Mouse (Mus musculus) hindbrain, embryonic 13.5 days (tissue): Measurements from ENCODE around the gene Cisd1. TPM values are rescaled to one million over a fixed set of nuclear protein-coding genes. Genes with fewer than 3 reads are reported as not detected.
A peak's percentile ranks its signal among the peaks of the same experiment; 100 is the strongest.

Experiments used
- ATAC-seq: fragments of 200-750 bp; cut with Nextera tagmentation; 2 replicates; pipeline ENCODE4 v1.8.0; 2017; ENCODE audit warnings: moderate TSS enrichment; ENCODE audit not compliant: low FRiP score
- H3K27ac ChIP-seq: fragments of 300-500 bp; sonication (generic); 2 replicates; pipeline ENCODE4 v1.5.1; 2015; ENCODE audit warnings: inconsistent platforms, mild to moderate bottlenecking, moderate library complexity
- H3K27me3 ChIP-seq: fragments of 300-500 bp; sonication (generic); 2 replicates; pipeline ENCODE4 v1.6.1; 2015; ENCODE audit warnings: mild to moderate bottlenecking, inconsistent platforms
- H3K36me3 ChIP-seq: fragments of 300-500 bp; sonication (generic); 2 replicates; pipeline ENCODE4 v1.6.1; 2015; ENCODE audit warnings: mild to moderate bottlenecking, inconsistent platforms
- H3K4me1 ChIP-seq: fragments of 300-500 bp; sonication (generic); replicated peaks from 2 replicates; pipeline ENCODE4 v1.6.1; 2015; ENCODE audit warnings: inconsistent platforms
- H3K4me2 ChIP-seq: fragments of 300-500 bp; sonication (generic); 2 replicates; pipeline ENCODE4 v1.6.1; 2015; ENCODE audit warnings: inconsistent platforms, mild to moderate bottlenecking, moderate library complexity
- H3K4me3 ChIP-seq: fragments of 300-500 bp; sonication (generic); 2 replicates; pipeline ENCODE4 v1.5.1; 2015; ENCODE audit warnings: mild to moderate bottlenecking, inconsistent platforms
- H3K9ac ChIP-seq: fragments of 300-500 bp; sonication (generic); 2 replicates; pipeline ENCODE4 v1.6.1; 2015; ENCODE audit warnings: mild to moderate bottlenecking, inconsistent platforms
- H3K9me3 ChIP-seq: fragments of 300-500 bp; sonication (generic); 2 replicates; pipeline ENCODE4 v1.6.1; 2016; ENCODE audit warnings: inconsistent platforms
- WGBS: fragments of 180-500 bp; shearing (Covaris S2); methylation state at CpG from one replicate; pipeline ENCODE4 v1.1.7; 2015; 5-methylcytosine and 5-hydroxymethylcytosine counted together
- polyA plus RNA-seq: library from polyadenylated mRNA; unstranded; fragments of >200 nt; fragmentation: Nextera tagmentation; extraction: Ambion mirVana; gene quantifications from 2 replicates; pipeline ENCODE4 v1.2.1, GENCODE M21; 2015

Gene Cisd1
- polyA plus RNA-seq, 1 experiment from 2014 or later = 266 TPM

GRCm38 (mm10) chr10:71284131-71284510, 60.6 kb downstream of the Cisd1 start:
- Histone ChIP-seq H3K4me2 (peak overlapping the region; percentile 63), H3K4me1 (peaks cover 45% of the 10 kb centered on the region), H3K9me3 (no peaks in the 10 kb centered on the region), H3K36me3 (no peaks in the 10 kb centered on the region), H3K4me3 (peak overlapping the region; percentile 96), H3K27me3 (0 out of 2 replicates have a peak, but pooled peaks cover 4% of the 10 kb centered on the region), H3K27ac (peak overlapping the region; percentile 93), H3K9ac (peak overlapping the region; percentile 99)
- WGBS = 7% methylated on average over 8 of the region's 8 CpGs
- no peak for ATAC-seq

Other genes starting within 250 kb of the Cisd1 start
- gene Bicc1, start 185.3 kb downstream of the Cisd1 start, polyA plus RNA-seq = 5.9 TPM in 2 replicates
- gene Tfam, start 106.7 kb downstream of the Cisd1 start, polyA plus RNA-seq = 56.1 and 56.5 TPM in 2 replicates
- 182 and 186 TPM in 2 replicates for gene Ube2d1, start 59.7 kb downstream of the Cisd1 start, polyA plus RNA-seq
- gene Ipmk, start 2.8 kb upstream of the Cisd1 start, polyA plus RNA-seq = 16.7 and 16.9 TPM in 2 replicates